Comparison of ENCODE assay signal across 11 mouse cellular contexts in genomic region chr16:38756177-38756503, GRCm38 (mm10). TPM values are rescaled to one million over a fixed set of nuclear protein-coding genes. Genes with fewer than 3 reads are reported as not detected.
A peak's percentile ranks its signal among the peaks of the same experiment; 100 is the strongest.
DNase-seq lines count a peak whose midpoint lies in the region; ATAC-seq and TF ChIP-seq lines count a peak whose summit lies in the region.
"Had no signal": no experiment of that assay in that cellular context is flagged by ENCODE, and none has a peak within 500 bp of the region (broad histone marks: within the 10 kb centered on the region; RNA-seq: fewer than 3 reads in every experiment).

No protein-coding gene starts in this region.

- H3K4me1 ChIP-seq in liver, postnatal 0 days (ENCODE audit: insufficient read depth) = peaks cover 5% of the 10 kb centered on the region; the same call in 1 of the 2 replicates

- H3K27ac ChIP-seq in liver, postnatal 0 days (ENCODE audit: low read depth) = 0 out of 2 replicates have a peak overlapping the region, but pooled peaks have one; percentile 40
- H3K27ac ChIP-seq: macrophage had no signal

- no peak overlapping the region for H3K4me3 ChIP-seq in liver, postnatal 0 days (ENCODE audit: low read depth, low read length)
- H3K4me3 ChIP-seq: embryonic facial prominence, embryonic 15.5 days had no signal

- TF ChIP-seq CTCF in liver, postnatal 0 days (IDR thresholded peaks at IDR 0.05; ENCODE audit: low read depth) = no peak

- no peaks in the 10 kb centered on the region for H3K9me3 ChIP-seq in liver, postnatal 0 days (ENCODE audit: low read length)
- H3K9me3 ChIP-seq: embryonic facial prominence, embryonic 15.5 days; G1E had no signal

- no peak overlapping the region for H3K9ac ChIP-seq in liver, postnatal 0 days (replicated peaks)
- H3K9ac ChIP-seq: embryonic facial prominence, embryonic 15.5 days had no signal

- H3K36me3 ChIP-seq in liver, postnatal 0 days (replicated peaks; ENCODE audit: insufficient read depth, low read length) = no peaks in the 10 kb centered on the region
- H3K36me3 ChIP-seq: G1E had no signal

- 0 out of 2 replicates have a peak, but pooled peaks cover 3% of the 10 kb centered on the region for H3K27me3 ChIP-seq in liver, postnatal 0 days (ENCODE audit: insufficient read depth, low read length)
- H3K27me3 ChIP-seq: embryonic facial prominence, embryonic 15.5 days had no signal

- TF ChIP-seq EP300 in liver, postnatal 0 days (IDR thresholded peaks at IDR 0.05; ENCODE audit: low read depth) = no peak

- peak; percentile 93 for DNase-seq in heart, adult 11 months
- DNase-seq in heart, adult 8-10 months (ENCODE audit: low spot score) = no peak
- peak; percentile 66 for DNase-seq in adrenal gland, postnatal 14 days
- DNase-seq in heart, postnatal 4 days = peak; percentile 62
- DNase-seq in liver, postnatal 0 days = no peak
- no peak for DNase-seq in left cerebral cortex, adult 9 months (ENCODE audit: low spot score in 2 of 2)
- DNase-seq in left cerebral cortex, adult 8-10 months (ENCODE audit: low spot score in 2 of 2) = no peak
- no peak for DNase-seq in layer of hippocampus, adult 18-20 months (ENCODE audit: low spot score in 2 of 2)

- WGBS in liver, postnatal 0 days (ENCODE audit: insufficient replicate concordance) = 36% methylated on average over 5 of the region's 5 CpGs

- 0 out of 2 replicates have a peak, but pooled peaks have one; percentile 15 for ATAC-seq in liver, postnatal 0 days

- peak overlapping the region; percentile 42 for H3K4me2 ChIP-seq in liver, postnatal 0 days (ENCODE audit: low read depth, low read length)
- H3K4me2 ChIP-seq: embryonic facial prominence, embryonic 15.5 days had no signal

RNA-seq across cellular contexts. Expression of gene B4galt4, which starts 14.1 kb away (rescaled TPM):
- 10 to 100 TPM in 2 of 4 experiments, 1 to 10 TPM in 2; 7.2 to 11.7 (median 9.6) TPM for total RNA-seq in heart, adult 8-10 months (2022)
- 12.9 and 15.2 TPM in 2 replicates for total RNA-seq in adrenal gland, postnatal 14 days (2021)
- total RNA-seq in heart, postnatal 4 days (2021) = 10 to 100 TPM; 10.1 to 13.1 TPM
- 3.0 and 3.4 TPM in 2 replicates for polyA plus RNA-seq in liver, postnatal 0 days (2015; fragmentation: Nextera tagmentation; extraction: Ambion mirVana)
- total RNA-seq in left cerebral cortex, adult 8-10 months (2022) = 10 to 100 TPM; 19.8 to 25.0 (median 22.4) TPM
- 10 to 100 TPM; 35.1 to 35.7 TPM for total RNA-seq in layer of hippocampus, adult 18-20 months (2021)
- total RNA-seq: G1E had no signal
- polyA plus RNA-seq: G1E had no signal

RNA-seq across cellular contexts. Expression of gene Arhgap31, which starts 43.1 kb away (rescaled TPM):
- 10 to 100 TPM; 32.9 to 44.3 (median 39.1) TPM for total RNA-seq in heart, adult 8-10 months (2022)
- 34.8 and 37.5 TPM in 2 replicates for total RNA-seq in adrenal gland, postnatal 14 days (2021)
- total RNA-seq in heart, postnatal 4 days (2021) = 10 to 100 TPM; 68.2 to 73.4 TPM
- 1.6 and 1.7 TPM in 2 replicates for polyA plus RNA-seq in liver, postnatal 0 days (2015; fragmentation: Nextera tagmentation; extraction: Ambion mirVana)
- total RNA-seq in left cerebral cortex, adult 8-10 months (2022) = 10 to 100 TPM; 16.6 to 20.1 (median 18.3) TPM
- total RNA-seq in layer of hippocampus, adult 18-20 months (2021) = 10 to 100 TPM; 18.0 to 19.5 TPM

RNA-seq across cellular contexts. Expression of gene Upk1b, which starts 44.0 kb away (rescaled TPM):
- total RNA-seq in heart, adult 8-10 months (2022) = 1 to 10 TPM; 2.8 to 6.2 (median 4.2) TPM
- total RNA-seq in adrenal gland, postnatal 14 days (2021) = 3.3 and 3.7 TPM in 2 replicates
- total RNA-seq in heart, postnatal 4 days (2021) = 10 to 100 TPM in 1 of 2 experiments, 1 to 10 TPM in 1; 8.3 to 11.3 TPM
- 2.6 and 2.8 TPM in 2 replicates for polyA plus RNA-seq in liver, postnatal 0 days (2015; fragmentation: Nextera tagmentation; extraction: Ambion mirVana)
- 1 to 10 TPM; 2.2 to 3.7 (median 2.5) TPM for total RNA-seq in left cerebral cortex, adult 8-10 months (2022)
- total RNA-seq in layer of hippocampus, adult 18-20 months (2021) = 1 to 10 TPM; 3.0 to 5.4 TPM
- polyA plus RNA-seq: G1E, macrophage had no signal

Comparison
In these comparisons a context has a peak if more than half of its experiments do, and no peak if none do; other contexts are left out.
1. DNase-seq: peak in heart, adult 11 months (single experiment), adrenal gland, postnatal 14 days (single experiment) and heart, postnatal 4 days (single experiment); none in heart, adult 8-10 months (single experiment), liver, postnatal 0 days (single experiment), left cerebral cortex, adult 9 months (0 of 2), left cerebral cortex, adult 8-10 months (0 of 2) and layer of hippocampus, adult 18-20 months (0 of 2).